Mouse (Mus musculus) lung, postnatal 25 days (tissue): ENCODE results near the gene Sass6.
"Not testable (repeated sequence)": the region's sequence is repeated elsewhere in the genome, so short reads cannot be mapped to it uniquely, and the experiment has no call there.

Experiments used
- DNase-seq: peaks from one replicate; pipeline ENCODE4 v3.0.0; 2022; ENCODE audit warnings: low spot score

Gene Sass6

DNA sequence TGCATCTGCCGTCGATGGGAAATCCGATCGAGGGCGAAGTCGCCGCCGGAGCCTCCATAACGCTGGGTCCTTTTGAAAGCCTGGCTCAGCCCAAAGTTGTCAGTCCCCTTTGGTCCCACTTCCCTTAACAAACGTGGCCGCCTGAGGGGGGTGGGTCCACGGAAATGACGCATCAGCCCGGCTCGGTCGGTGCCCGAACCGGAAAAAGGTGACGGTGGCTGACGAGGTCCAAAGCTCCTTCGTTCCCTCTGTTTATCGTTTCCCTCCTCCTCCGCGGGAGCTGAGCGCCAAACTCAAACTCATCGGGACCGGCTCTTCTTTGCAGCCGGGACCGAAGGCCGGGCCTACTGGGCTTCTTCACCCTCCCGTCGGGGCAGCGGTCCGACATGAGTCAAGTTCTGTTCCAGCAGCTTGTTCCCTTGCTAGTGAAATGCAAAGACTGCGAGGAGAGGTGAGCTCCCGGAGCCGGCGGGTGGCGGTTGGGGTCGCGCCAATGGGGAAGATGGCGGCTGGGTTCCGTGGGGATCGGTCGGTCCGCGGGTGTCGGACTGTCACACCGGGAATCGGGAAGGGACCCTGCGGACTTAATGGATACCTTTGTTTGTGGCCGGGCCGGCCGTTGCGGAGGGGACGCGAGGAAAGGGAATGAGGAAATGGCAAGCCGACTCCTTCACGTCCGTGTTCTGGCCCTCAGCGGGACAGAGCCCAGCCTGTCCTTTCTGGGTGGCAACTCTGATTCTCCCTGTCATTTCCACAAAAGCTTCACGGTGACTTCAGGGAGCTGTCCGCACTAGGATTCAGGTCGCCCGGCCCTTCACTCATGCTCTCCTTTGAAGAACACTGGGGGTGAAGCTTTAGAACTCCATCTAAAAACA lies at the start of gene Sass6:
Gene Sass6, plus strand, starts transcription at position 255 of the 875 bp plus-strand sequence.
- DNase-seq: peak; percentile 98

DNA sequence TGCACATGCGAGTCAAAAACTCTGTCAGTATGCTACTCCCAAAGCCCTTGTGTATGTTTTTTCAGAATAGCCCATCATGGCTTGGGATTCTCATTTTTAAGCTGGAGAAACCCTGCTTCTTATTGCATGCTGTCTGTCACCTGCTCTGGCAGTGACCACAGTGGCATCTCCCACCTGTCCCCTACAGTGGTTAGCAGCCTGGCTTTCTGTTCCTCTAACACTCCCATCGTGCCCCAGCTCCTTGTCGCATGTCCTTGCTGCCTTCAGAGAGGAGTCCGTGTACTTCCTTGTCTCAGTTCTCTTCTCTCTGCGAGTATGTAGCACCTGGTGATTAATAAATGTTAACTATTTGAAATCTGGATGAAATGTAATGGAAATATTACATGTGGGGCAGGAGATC lies 47.4 kb upstream of the Sass6 start:
- DNase-seq: no peak

- DNase-seq: no peak
These were observed 43.4 kb upstream of the Sass6 start for GRCm38 (mm10) chr3:116551362-116551761.

GRCm38 (mm10) chr3:116561315-116561714 lies 33.5 kb upstream of the Sass6 start:
- not testable (repeated sequence) for DNase-seq

- DNase-seq: no peak
These were observed 32.2 kb upstream of the Sass6 start, which contains the start of gene Lrrc39 for GRCm38 (mm10) chr3:116562408-116563094. Gene Lrrc39, plus strand, starts transcription at chr3:116562973.

DNA sequence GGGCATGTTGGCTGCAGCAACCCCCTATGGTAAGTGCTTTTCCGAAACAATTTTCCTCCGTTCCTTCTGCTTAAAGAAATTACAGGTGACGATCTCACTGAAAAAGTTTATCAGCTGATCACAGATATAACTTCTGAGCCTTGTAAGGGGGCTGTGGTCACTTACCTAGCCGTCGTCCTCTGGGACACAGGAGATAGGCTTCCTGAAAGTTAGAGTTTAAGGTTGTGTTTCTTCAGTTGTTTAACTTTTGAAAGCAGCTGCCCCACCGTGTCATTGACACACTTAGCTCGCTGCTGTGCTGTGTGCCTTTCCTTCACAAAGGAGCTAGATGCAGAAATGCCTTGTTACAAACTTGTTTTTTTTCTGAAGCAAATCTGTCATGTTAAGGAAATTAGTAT lies 31.7 kb upstream of the Sass6 start:
- no peak for DNase-seq

GRCm38 (mm10) chr3:116570628-116571027 lies 24.2 kb upstream of the Sass6 start:
- DNase-seq: no peak

- no peak for DNase-seq
These were observed 17.5 kb upstream of the Sass6 start for GRCm38 (mm10) chr3:116577286-116577685.

DNA sequence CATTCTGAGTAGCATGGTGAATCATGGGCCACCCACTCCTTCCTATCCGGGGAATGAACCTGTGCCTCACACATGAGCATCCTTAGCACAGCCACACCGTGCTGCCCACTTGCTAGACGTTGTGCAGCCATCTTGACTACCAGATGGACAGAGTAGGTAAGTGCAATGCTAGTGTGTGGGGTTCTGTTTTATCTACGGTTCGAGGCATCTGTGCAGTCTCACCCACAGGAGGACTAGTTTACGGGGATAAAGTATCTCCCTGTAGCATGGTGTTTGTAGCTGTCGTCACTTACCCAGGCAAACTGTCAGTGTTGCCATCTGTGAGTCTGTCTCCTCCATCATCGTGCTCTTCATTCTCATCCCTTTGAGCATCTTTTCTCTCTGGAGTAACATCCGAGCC lies 12.6 kb upstream of the Sass6 start:
- no peak for DNase-seq

GRCm38 (mm10) chr3:116594076-116594727 lies 580 bp upstream of the Sass6 start:
- no peak for DNase-seq

- DNase-seq: no peak
These were observed 815 bp downstream of the Sass6 start for GRCm38 (mm10) chr3:116595603-116595991.

GRCm38 (mm10) chr3:116599705-116600104 lies 4.9 kb downstream of the Sass6 start:
- no peak for DNase-seq

GRCm38 (mm10) chr3:116601005-116601404 lies 6.2 kb downstream of the Sass6 start:
- DNase-seq: no peak

DNA sequence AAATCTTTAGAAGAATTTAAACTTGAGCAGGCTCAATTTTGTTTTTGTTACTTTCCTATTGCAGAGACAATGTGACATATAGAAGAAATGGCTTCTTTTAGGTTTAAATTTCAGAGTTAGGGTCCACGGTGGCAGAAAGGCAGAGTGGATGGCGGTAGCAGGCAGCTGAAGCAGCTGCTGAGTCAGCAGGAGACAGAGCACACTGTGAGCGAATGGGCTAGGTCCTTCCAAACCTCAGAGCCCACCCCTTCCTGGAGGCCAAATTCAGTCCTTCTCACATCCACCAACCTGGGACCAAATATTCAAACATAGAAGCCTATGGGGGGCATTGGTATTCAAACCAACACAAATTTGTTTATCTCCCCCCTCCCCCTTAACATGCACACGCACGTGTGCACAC lies 7.0 kb downstream of the Sass6 start:
- DNase-seq: no peak

- DNase-seq: no peak
These were observed 9.8 kb downstream of the Sass6 start for GRCm38 (mm10) chr3:116604570-116604969.

GRCm38 (mm10) chr3:116614295-116614892 lies 19.6 kb downstream of the Sass6 start, which contains the start of gene Trmt13:
Gene Trmt13, minus strand, starts transcription at chr3:116614587.
- peak; percentile 28 for DNase-seq

- DNase-seq: no peak
These were observed 20.7 kb downstream of the Sass6 start for GRCm38 (mm10) chr3:116615318-116616068.

- DNase-seq: no peak
These were observed 24.1 kb downstream of the Sass6 start for GRCm38 (mm10) chr3:116618855-116619254.

DNA sequence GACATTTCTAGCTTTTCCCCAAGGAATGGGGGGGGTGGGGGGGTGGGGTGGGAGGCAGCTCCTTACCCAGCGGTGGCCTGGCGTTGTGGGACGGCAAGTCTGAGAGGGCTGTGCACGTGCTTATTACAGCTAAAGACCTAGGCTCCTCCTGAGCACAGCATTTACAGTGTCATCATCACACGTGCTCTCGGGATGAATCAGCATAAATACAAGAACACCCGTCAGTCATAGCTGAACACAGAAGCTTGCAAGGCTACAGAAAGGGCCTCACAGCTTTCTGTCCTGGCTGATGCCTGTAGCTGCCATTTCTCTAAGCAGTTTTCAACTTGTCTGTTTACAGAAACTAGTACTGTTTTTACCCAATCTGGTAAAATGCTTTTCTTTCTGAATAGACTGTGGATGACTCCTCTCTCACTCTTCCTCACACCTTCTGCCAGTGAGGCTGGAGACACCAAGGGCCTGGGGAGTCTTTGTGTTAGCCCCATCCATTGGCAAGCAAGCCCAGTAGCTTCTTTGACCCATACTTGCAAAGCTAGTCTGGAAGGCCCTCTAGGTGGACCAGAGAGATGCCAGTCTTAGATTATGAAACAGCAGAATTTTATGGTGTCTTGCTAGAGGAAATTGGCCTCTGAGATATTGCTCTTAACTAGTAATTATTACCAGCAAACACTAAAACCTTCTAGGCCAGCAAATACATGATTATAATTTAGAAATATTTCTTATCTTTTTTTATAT lies 26.0 kb downstream of the Sass6 start:
- DNase-seq: no peak

GRCm38 (mm10) chr3:116622641-116623040 lies 27.9 kb downstream of the Sass6 start:
- DNase-seq: no peak

DNA sequence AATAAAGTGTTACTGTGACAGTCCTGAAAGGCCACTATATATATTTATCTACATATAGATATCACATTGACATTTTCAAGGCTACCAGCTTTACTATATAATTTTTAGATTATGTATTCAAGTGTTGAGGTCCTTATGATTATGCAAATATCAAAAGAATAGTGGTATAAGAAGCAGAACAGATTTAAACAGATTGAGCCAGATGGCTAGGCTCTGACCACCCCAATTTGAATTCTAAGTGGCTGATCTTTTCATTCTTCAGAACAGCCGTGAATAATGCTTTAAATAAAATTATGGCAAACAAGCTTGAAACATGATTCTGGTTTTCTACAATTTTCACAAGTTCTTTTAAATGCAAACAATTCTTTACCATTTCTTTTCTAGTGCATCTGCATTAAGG lies 36.7 kb downstream of the Sass6 start:
- DNase-seq: no peak
